Mouse (Mus musculus) forebrain, embryonic 12.5 days (tissue): ENCODE data around the gene A430033K04Rik. TPM values are rescaled to one million over a fixed set of nuclear protein-coding genes. Genes with fewer than 3 reads are reported as not detected.

ENCODE experiments used
- ATAC-seq: fragments of 200-750 bp; cut with Nextera tagmentation; 2 replicates; pipeline ENCODE4 v1.8.0; 2017; ENCODE audit warnings: moderate TSS enrichment; ENCODE audit not compliant: low FRiP score
- H3K27ac ChIP-seq: fragments of 300-500 bp; sonication (generic); 2 replicates; pipeline ENCODE4 v1.5.1; 2016; ENCODE audit warnings: mild to moderate bottlenecking
- H3K27me3 ChIP-seq: fragments of 300-500 bp; sonication (generic); 2 replicates; pipeline ENCODE4 v1.6.1; 2016; ENCODE audit warnings: mild to moderate bottlenecking
- H3K36me3 ChIP-seq: fragments of 300-500 bp; sonication (generic); replicated peaks from 2 replicates; pipeline ENCODE4 v1.6.1; 2016; ENCODE audit warnings: mild to moderate bottlenecking
- H3K4me1 ChIP-seq: fragments of 300-500 bp; sonication (generic); 2 replicates; pipeline ENCODE4 v1.6.1; 2016
- H3K4me2 ChIP-seq: fragments of 300-500 bp; sonication (generic); 2 replicates; pipeline ENCODE4 v1.6.1; 2016; ENCODE audit warnings: mild to moderate bottlenecking, moderate library complexity
- H3K4me3 ChIP-seq: fragments of 300-500 bp; sonication (generic); replicated peaks from 2 replicates; pipeline ENCODE4 v1.5.1; 2016; ENCODE audit warnings: mild to moderate bottlenecking
- H3K9ac ChIP-seq: fragments of 300-500 bp; sonication (generic); 2 replicates; pipeline ENCODE4 v1.6.1; 2016; ENCODE audit warnings: mild to moderate bottlenecking
- H3K9me3 ChIP-seq: fragments of 300-500 bp; sonication (generic); 2 replicates; pipeline ENCODE4 v1.6.1; 2016
- WGBS: fragments of 180-500 bp; shearing (Covaris S2); methylation state at CpG from one replicate; pipeline ENCODE4 v1.1.7; 2016; 5-methylcytosine and 5-hydroxymethylcytosine counted together
- polyA plus RNA-seq: library from polyadenylated mRNA; unstranded; fragments of >200 nt; fragmentation: Nextera tagmentation; extraction: Ambion mirVana; gene quantifications from 2 replicates; pipeline ENCODE4 v1.2.1, GENCODE M21; 2016

The A430033K04Rik gene
- polyA plus RNA-seq: 15.9 and 17.6 TPM in 2 replicates

DNA sequence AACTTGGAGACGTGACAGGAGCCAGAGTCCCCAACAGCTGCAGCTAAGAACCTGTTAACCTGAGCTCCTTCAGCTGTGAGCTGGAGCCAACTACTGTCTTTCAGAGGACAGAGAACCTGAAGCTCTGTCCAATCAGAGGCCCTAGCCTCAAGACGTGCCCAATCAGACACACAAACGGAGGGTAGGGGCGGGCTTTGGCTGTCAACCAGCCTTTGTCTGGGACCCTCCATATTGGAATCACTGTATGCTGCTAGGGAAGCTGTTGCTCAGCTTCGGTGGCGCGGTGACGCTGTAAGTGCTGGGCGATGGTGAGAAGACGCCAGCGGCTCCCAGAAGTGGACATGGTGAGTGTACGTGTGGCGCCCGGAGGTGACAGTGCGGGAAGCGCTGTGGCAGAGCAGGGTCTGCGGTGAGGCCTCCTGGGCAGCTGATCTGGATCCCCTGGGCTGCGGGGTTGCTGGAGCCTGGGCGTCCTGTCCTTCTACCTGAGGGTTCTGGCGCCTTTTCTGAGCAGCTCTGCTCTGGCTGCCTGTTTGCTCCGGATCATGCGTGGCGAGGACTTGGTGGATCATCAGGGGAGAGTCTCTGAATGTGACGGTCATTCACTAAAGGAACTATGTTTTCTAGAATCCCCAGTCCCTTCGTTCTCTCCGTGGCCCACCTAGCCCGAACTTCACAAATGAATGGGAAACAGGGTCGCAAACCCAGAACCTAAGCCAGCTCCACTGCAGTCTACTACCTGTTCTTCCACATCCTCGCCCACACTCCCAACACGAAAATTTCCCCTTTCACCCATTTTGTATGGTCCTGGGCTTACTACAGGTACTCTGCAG, at the start of gene A430033K04Rik:
Gene A430033K04Rik, plus strand, starts transcription at position 215 of the 833 bp plus-strand sequence.
- H3K36me3 ChIP-seq: peaks cover 6% of the 10 kb centered on the region
- H3K4me2 ChIP-seq: peak within 1 kb of the TSS; percentile 64
- H3K9me3 ChIP-seq: 0 out of 2 replicates have a peak, but pooled peaks cover 4% of the 10 kb centered on the region
- H3K27ac ChIP-seq: peak within 1 kb of the TSS; percentile 91
- H3K4me3 ChIP-seq: peak within 1 kb of the TSS; percentile 82
- 1% methylated on average over 30 of the region's 30 CpGs for WGBS
- peak within 1 kb of the TSS; percentile 90 for H3K9ac ChIP-seq
- no peaks in the 10 kb centered on the region for H3K27me3 ChIP-seq
- ATAC-seq: peak; percentile 94
- peaks cover 28% of the 10 kb centered on the region for H3K4me1 ChIP-seq

DNA sequence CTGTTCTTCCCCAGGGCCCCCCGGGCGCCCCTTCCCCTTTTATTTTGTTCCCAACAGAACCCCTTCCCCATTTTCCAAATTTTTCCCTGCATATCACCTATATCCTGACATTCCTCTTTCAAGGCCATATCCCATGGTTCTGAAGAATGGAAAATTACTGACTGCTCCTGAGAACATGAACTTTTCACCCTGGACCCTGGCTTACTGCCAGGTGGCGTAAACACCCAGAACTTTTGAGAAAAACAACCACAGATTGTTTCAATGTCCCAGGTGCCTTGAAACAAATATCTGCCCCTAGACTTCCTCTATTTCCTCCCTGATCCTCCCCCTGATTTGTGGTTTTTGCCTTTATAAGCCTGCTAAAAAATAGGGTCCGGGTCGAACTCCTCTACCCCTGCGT, 35.3 kb upstream of the A430033K04Rik start:
- Histone ChIP-seq H3K4me2 (no peak overlapping the region), H3K27ac (no peak overlapping the region), H3K27me3 (no peaks in the 10 kb centered on the region), H3K36me3 (no peaks in the 10 kb centered on the region), H3K4me3 (no peak overlapping the region), H3K4me1 (no peaks in the 10 kb centered on the region), H3K9ac (no peak overlapping the region), H3K9me3 (0 out of 2 replicates have a peak, but pooled peaks cover 6% of the 10 kb centered on the region)
- 89% methylated on average over 6 of the region's 6 CpGs for WGBS
- no peak for ATAC-seq

DNA sequence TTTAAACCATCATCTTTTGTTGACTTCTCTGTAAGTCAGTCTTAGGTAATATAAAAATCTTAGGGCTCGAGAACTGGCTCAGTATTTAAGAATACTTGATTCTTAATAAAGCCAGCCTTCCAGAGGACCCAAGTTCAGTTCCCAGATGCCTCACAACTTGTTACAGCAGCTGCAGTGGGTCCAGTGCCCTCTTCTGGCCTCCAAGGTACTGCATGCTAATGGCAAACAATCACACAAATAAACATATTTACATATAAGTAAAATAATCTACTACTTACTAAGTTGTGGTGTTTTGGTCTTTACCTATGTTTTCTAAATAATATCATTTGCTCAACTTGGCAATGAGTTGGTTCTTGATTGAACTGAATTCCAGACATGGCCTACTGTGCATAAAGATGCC, 4.3 kb upstream of the A430033K04Rik start:
- Histone ChIP-seq H3K4me1 (peaks cover 12% of the 10 kb centered on the region; the same call in 1 of the 2 replicates), H3K9ac (no peak overlapping the region), H3K4me3 (peak overlapping the region; percentile 90), H3K9me3 (peaks cover 40% of the 10 kb centered on the region), H3K27me3 (no peaks in the 10 kb centered on the region), H3K36me3 (peaks cover 51% of the 10 kb centered on the region), H3K4me2 (peak overlapping the region; percentile 46), H3K27ac (no peak overlapping the region)
- WGBS: 94% methylated on average over 1 of the region's 1 CpGs
- no peak for ATAC-seq

GRCm38 (mm10) chr5:138619211-138620128, 3.2 kb upstream of the A430033K04Rik start, which contains the start of gene Zfp68:
Gene Zfp68 (minus strand): TSS chr5:138619761.
- under 1% methylated on average over 43 of the region's 43 CpGs for WGBS

DNA sequence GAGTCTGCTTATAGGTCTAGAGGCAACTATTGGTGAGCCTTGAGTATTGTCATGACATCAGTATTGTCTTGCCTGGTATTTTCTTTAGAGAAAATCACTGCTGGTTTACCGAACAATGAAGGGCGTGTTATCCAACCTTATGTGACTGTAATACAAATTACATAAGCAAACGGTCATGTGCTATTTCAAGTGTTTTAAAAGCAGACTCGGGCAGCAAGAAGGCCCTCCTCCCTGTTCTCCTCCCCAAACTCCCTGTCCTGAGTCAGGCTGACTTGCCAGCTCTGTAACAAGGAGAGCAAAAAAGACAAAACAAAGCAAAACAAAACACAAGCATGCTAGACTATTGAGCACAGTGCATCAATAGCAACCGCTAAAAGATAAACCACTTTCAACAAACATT, 1.8 kb upstream of the A430033K04Rik start:
- peaks cover 26% of the 10 kb centered on the region for H3K36me3 ChIP-seq
- H3K9me3 ChIP-seq: peaks cover 20% of the 10 kb centered on the region
- H3K4me3 ChIP-seq: no peak overlapping the region
- 67% methylated on average over 5 of the region's 5 CpGs for WGBS
- no peak overlapping the region for H3K4me2 ChIP-seq
- H3K27ac ChIP-seq: no peak overlapping the region; the same call in 1 of the 2 replicates
- no peak overlapping the region for H3K9ac ChIP-seq
- ATAC-seq: no peak
- no peaks in the 10 kb centered on the region for H3K27me3 ChIP-seq
- peaks cover 28% of the 10 kb centered on the region for H3K4me1 ChIP-seq

More at GRCm38 (mm10) chr5:138619211-138620128, 3.2 kb upstream of the A430033K04Rik start, which contains the start of gene Zfp68:
- peak within 1 kb of the TSS; percentile 96 for H3K27ac ChIP-seq
- peaks cover 40% of the 10 kb centered on the region for H3K36me3 ChIP-seq
- H3K4me1 ChIP-seq: peaks cover 23% of the 10 kb centered on the region
- H3K27me3 ChIP-seq: no peaks in the 10 kb centered on the region
- peak; percentile 96 for ATAC-seq
- H3K9ac ChIP-seq: peak within 1 kb of the TSS; percentile 95
- peak within 1 kb of the TSS; percentile 46 for H3K4me2 ChIP-seq
- peak within 1 kb of the TSS; percentile 90 for H3K4me3 ChIP-seq
- peaks cover 29% of the 10 kb centered on the region for H3K9me3 ChIP-seq

- no peaks in the 10 kb centered on the region for H3K27me3 ChIP-seq
- H3K36me3 ChIP-seq: no peaks in the 10 kb centered on the region
- no peak for ATAC-seq
- no peaks in the 10 kb centered on the region for H3K9me3 ChIP-seq
- peak overlapping the region; percentile 82 for H3K4me3 ChIP-seq
- 17% methylated on average over 3 of the region's 3 CpGs for WGBS
- H3K27ac ChIP-seq: 0 out of 2 replicates have a peak overlapping the region, but pooled peaks have one; percentile 91
- H3K4me1 ChIP-seq: peaks cover 23% of the 10 kb centered on the region
- peak overlapping the region; percentile 90 for H3K9ac ChIP-seq
- H3K4me2 ChIP-seq: peak overlapping the region; percentile 64
Observed at GRCm38 (mm10) chr5:138623478-138623875, 818 bp downstream of the A430033K04Rik start.

- peaks cover 52% of the 10 kb centered on the region for H3K36me3 ChIP-seq
- no peak for ATAC-seq
- no peaks in the 10 kb centered on the region for H3K9me3 ChIP-seq
- no peak overlapping the region for H3K9ac ChIP-seq
- 95% methylated on average over 2 of the region's 2 CpGs for WGBS
- no peak overlapping the region for H3K4me2 ChIP-seq
- no peak overlapping the region for H3K27ac ChIP-seq
- no peak overlapping the region for H3K4me3 ChIP-seq
- no peaks in the 10 kb centered on the region for H3K4me1 ChIP-seq
- no peaks in the 10 kb centered on the region for H3K27me3 ChIP-seq
Observed at GRCm38 (mm10) chr5:138636486-138636885, 13.8 kb downstream of the A430033K04Rik start.

DNA sequence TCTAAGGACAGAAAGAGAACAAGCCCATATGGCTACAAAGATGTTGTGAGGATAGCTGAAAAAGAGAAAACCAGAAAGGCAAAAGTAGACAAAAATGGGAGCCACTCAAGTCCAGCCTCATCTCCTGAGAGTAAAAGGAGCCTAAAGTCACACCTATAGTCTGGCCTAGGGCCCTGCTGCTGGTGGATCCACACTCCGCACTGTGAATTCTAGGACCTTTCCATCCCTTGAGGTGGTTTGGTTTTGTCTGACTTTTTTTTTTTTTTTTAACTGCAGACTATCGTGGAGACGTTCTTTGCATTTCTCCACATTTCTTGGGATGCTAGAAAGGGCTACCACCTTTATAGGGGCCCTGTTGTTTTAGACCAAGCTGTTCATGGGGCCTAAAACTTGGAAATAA, 18.4 kb downstream of the A430033K04Rik start:
- no peaks in the 10 kb centered on the region for H3K9me3 ChIP-seq
- WGBS: 94% methylated on average over 3 of the region's 3 CpGs
- H3K9ac ChIP-seq: no peak overlapping the region
- peaks cover 72% of the 10 kb centered on the region for H3K36me3 ChIP-seq
- H3K27ac ChIP-seq: no peak overlapping the region
- H3K4me1 ChIP-seq: no peaks in the 10 kb centered on the region
- H3K4me3 ChIP-seq: no peak overlapping the region
- H3K4me2 ChIP-seq: no peak overlapping the region
- no peaks in the 10 kb centered on the region for H3K27me3 ChIP-seq
- ATAC-seq: no peak

- 88% methylated on average over 3 of the region's 3 CpGs for WGBS
- H3K4me3 ChIP-seq: no peak overlapping the region
- H3K27ac ChIP-seq: no peak overlapping the region
- H3K36me3 ChIP-seq: peaks cover 76% of the 10 kb centered on the region
- H3K27me3 ChIP-seq: no peaks in the 10 kb centered on the region
- H3K4me2 ChIP-seq: no peak overlapping the region
- no peaks in the 10 kb centered on the region for H3K9me3 ChIP-seq
- no peak for ATAC-seq
- H3K4me1 ChIP-seq: no peaks in the 10 kb centered on the region
- no peak overlapping the region for H3K9ac ChIP-seq
Observed at GRCm38 (mm10) chr5:138641761-138642160, 19.1 kb downstream of the A430033K04Rik start.

- WGBS: 81% methylated on average over 1 of the region's 1 CpGs
- H3K4me2 ChIP-seq: no peak overlapping the region
- ATAC-seq: no peak
- no peaks in the 10 kb centered on the region for H3K4me1 ChIP-seq
- no peak overlapping the region for H3K4me3 ChIP-seq
- H3K27ac ChIP-seq: no peak overlapping the region
- H3K27me3 ChIP-seq: no peaks in the 10 kb centered on the region
- H3K36me3 ChIP-seq: peaks cover 25% of the 10 kb centered on the region
- H3K9me3 ChIP-seq: no peaks in the 10 kb centered on the region
- no peak overlapping the region for H3K9ac ChIP-seq
Observed at GRCm38 (mm10) chr5:138652911-138653310, 30.3 kb downstream of the A430033K04Rik start.

GRCm38 (mm10) chr5:138656477-138657156, 34.0 kb downstream of the A430033K04Rik start:
- peak; percentile 82 for ATAC-seq
- H3K4me2 ChIP-seq: no peak overlapping the region
- 0 out of 2 replicates have a peak, but pooled peaks cover 3% of the 10 kb centered on the region for H3K36me3 ChIP-seq
- H3K4me3 ChIP-seq: no peak overlapping the region
- H3K4me1 ChIP-seq: no peaks in the 10 kb centered on the region
- WGBS: 8% methylated on average over 2 of the region's 2 CpGs
- H3K9me3 ChIP-seq: no peaks in the 10 kb centered on the region
- no peaks in the 10 kb centered on the region for H3K27me3 ChIP-seq
- no peak overlapping the region for H3K27ac ChIP-seq
- no peak overlapping the region for H3K9ac ChIP-seq
